ENCODE assay signal across 23 mouse cellular contexts in genomic region chr2:51355281-51355680, GRCm38 (mm10).
DNase-seq lines count a peak whose midpoint lies in the region; ATAC-seq and TF ChIP-seq lines count a peak whose summit lies in the region.
"Had no signal": no experiment of that assay in that cellular context is flagged by ENCODE, and none has a peak within 500 bp of the region (broad histone marks: within the 10 kb centered on the region; RNA-seq: fewer than 3 reads in every experiment).

No protein-coding gene starts in this region.

- no peak for TF ChIP-seq CTCF in gastrocnemius, adult 2 months (IDR thresholded peaks at IDR 0.05)
- TF ChIP-seq CTCF in lung, postnatal 0 days (IDR thresholded peaks at IDR 0.05), result no peak

- H3K4me2 ChIP-seq in embryonic facial prominence, embryonic 13.5 days, result no peak overlapping the region
- no peak overlapping the region for H3K4me2 ChIP-seq in lung, postnatal 0 days (replicated peaks; ENCODE audit: low read depth, low read length)
- H3K4me2 ChIP-seq: forebrain, embryonic 13.5 days; hindbrain, embryonic 13.5 days; intestine, embryonic 15.5 days had no signal

- DNase-seq in embryo, embryonic 10 days (ENCODE audit: low spot score), result peak; percentile 9
- no peak for DNase-seq in embryo, embryonic 9.5 days (ENCODE audit: extremely low spot score)
- DNase-seq in 3T3-L1 (ENCODE audit: low read depth, low spot score), result peak; percentile 56
- DNase-seq in fibroblast of lung, adult 2 months (ENCODE audit: low read depth), result peak; percentile 78
- no peak for DNase-seq in gastrocnemius, adult 2 months
- DNase-seq in forebrain, embryonic 10.5 days (ENCODE audit: extremely low spot score, low spot score), result no peak
- no peak for DNase-seq in lung, postnatal 0 days (ENCODE audit: low spot score)
- DNase-seq: adrenal gland, adult 2 months; adrenal gland, postnatal 36 days; cerebellum, adult 2 months; cerebellum, postnatal 10 days; forebrain, postnatal 0 days; gastrocnemius, postnatal 36 days; heart, postnatal 10 days; kidney, adult 18-20 months had no signal

- TF ChIP-seq EP300 in lung, postnatal 0 days (IDR thresholded peaks at IDR 0.05), result no peak

- H3K4me1 ChIP-seq in embryonic facial prominence, embryonic 13.5 days, result peaks cover 27% of the 10 kb centered on the region
- H3K4me1 ChIP-seq in forebrain, embryonic 10.5 days, result no peaks in the 10 kb centered on the region
- H3K4me1 ChIP-seq in lung, postnatal 0 days (ENCODE audit: insufficient read depth, low read depth, low read length), result no peaks in the 10 kb centered on the region
- H3K4me1 ChIP-seq: forebrain, embryonic 13.5 days; heart, embryonic 10.5 days; hindbrain, embryonic 13.5 days; intestine, embryonic 15.5 days had no signal

- no peaks in the 10 kb centered on the region for H3K27me3 ChIP-seq in embryonic facial prominence, embryonic 13.5 days
- H3K27me3 ChIP-seq in forebrain, embryonic 10.5 days (ENCODE audit: poor library complexity, severe bottlenecking), result no peaks in the 10 kb centered on the region
- no peaks in the 10 kb centered on the region for H3K27me3 ChIP-seq in lung, postnatal 0 days (replicated peaks; ENCODE audit: insufficient read depth, low read length)
- H3K27me3 ChIP-seq: forebrain, embryonic 13.5 days; hindbrain, embryonic 13.5 days; intestine, embryonic 15.5 days; Patski had no signal

- peak overlapping the region; percentile 75 for H3K27ac ChIP-seq in embryonic facial prominence, embryonic 13.5 days
- no peak overlapping the region for H3K27ac ChIP-seq in gastrocnemius, adult 2 months
- H3K27ac ChIP-seq in forebrain, embryonic 10.5 days, result no peak overlapping the region
- no peak overlapping the region for H3K27ac ChIP-seq in lung, postnatal 0 days (ENCODE audit: low read length)
- H3K27ac ChIP-seq: forebrain, embryonic 13.5 days; heart, embryonic 10.5 days; hindbrain, embryonic 13.5 days; intestine, embryonic 15.5 days had no signal

- no peak for ATAC-seq in embryonic facial prominence, embryonic 13.5 days (ENCODE audit: insufficient number of reproducible peaks, insufficient read depth, low FRiP score, low TSS enrichment, low read depth)
- no peak for ATAC-seq in lung, postnatal 0 days
- ATAC-seq: activated CD4-positive, CD25-positive, alpha-beta regulatory T cell, adult 4 months; forebrain, embryonic 13.5 days; forebrain, postnatal 0 days; intestine, embryonic 15.5 days; Patski had no signal

- 24% methylated on average over 7 of the region's 7 CpGs for WGBS in embryonic facial prominence, embryonic 13.5 days
- WGBS in forebrain, embryonic 10.5 days, result 72% methylated on average over 7 of the region's 7 CpGs
- 73% methylated on average over 7 of the region's 7 CpGs for WGBS in lung, postnatal 0 days

- H3K36me3 ChIP-seq in embryonic facial prominence, embryonic 13.5 days, result no peaks in the 10 kb centered on the region
- no peaks in the 10 kb centered on the region for H3K36me3 ChIP-seq in forebrain, embryonic 10.5 days (replicated peaks)
- no peaks in the 10 kb centered on the region for H3K36me3 ChIP-seq in lung, postnatal 0 days (ENCODE audit: insufficient read depth, low read length)
- H3K36me3 ChIP-seq: heart, embryonic 10.5 days; hindbrain, embryonic 13.5 days; intestine, embryonic 15.5 days had no signal

- no peak overlapping the region for H3K4me3 ChIP-seq in embryonic facial prominence, embryonic 13.5 days
- no peak overlapping the region for H3K4me3 ChIP-seq in gastrocnemius, adult 2 months
- H3K4me3 ChIP-seq in forebrain, embryonic 10.5 days, result no peak overlapping the region
- no peak overlapping the region for H3K4me3 ChIP-seq in lung, postnatal 0 days (ENCODE audit: low read depth, low read length)
- H3K4me3 ChIP-seq: erythroblast, embryonic 14.5 days; forebrain, embryonic 13.5 days; heart, embryonic 10.5 days; hindbrain, embryonic 13.5 days; intestine, embryonic 15.5 days had no signal

- no peak overlapping the region for H3K9ac ChIP-seq in embryonic facial prominence, embryonic 13.5 days
- no peak overlapping the region for H3K9ac ChIP-seq in lung, postnatal 0 days (replicated peaks; ENCODE audit: low read depth)
- H3K9ac ChIP-seq: forebrain, embryonic 13.5 days; forebrain, postnatal 0 days; hindbrain, embryonic 13.5 days; intestine, embryonic 15.5 days had no signal

- intact Hi-C loops in gastrocnemius, adult 2 months (cut with DNase I), result no loop called here

- H3K9me3 ChIP-seq in embryonic facial prominence, embryonic 13.5 days, result no peaks in the 10 kb centered on the region
- no peaks in the 10 kb centered on the region for H3K9me3 ChIP-seq in forebrain, embryonic 10.5 days
- H3K9me3 ChIP-seq in lung, postnatal 0 days (ENCODE audit: low read length), result no peaks in the 10 kb centered on the region
- H3K9me3 ChIP-seq: forebrain, embryonic 13.5 days; heart, embryonic 10.5 days; hindbrain, embryonic 13.5 days; intestine, embryonic 15.5 days had no signal

Comparison
In these comparisons a context has a peak if more than half of its experiments do, and no peak if none do; other contexts are left out.
1. DNase-seq: peak in embryo, embryonic 10 days (single experiment), 3T3-L1 (single experiment) and fibroblast of lung, adult 2 months (single experiment); none in embryo, embryonic 9.5 days (single experiment), gastrocnemius, adult 2 months (single experiment), forebrain, embryonic 10.5 days (single experiment) and lung, postnatal 0 days (single experiment).